Mouse (Mus musculus): ENCODE data around the gene Arfgap3.
A peak's percentile ranks its signal among the peaks of the same experiment; 100 is the strongest.

- TF ChIP-seq CTCF (IDR thresholded peaks at IDR 0.05; ENCODE audit: low read depth) (peak; percentile 67), EP300 (IDR thresholded peaks at IDR 0.05; ENCODE audit: low read depth) (no peak)
Observed at GRCm38 (mm10) chr15:83255191-83255782, 94.8 kb downstream of the Arfgap3 start.

Measured in liver, embryonic 14.5 days (tissue).